Mouse (Mus musculus) ES-E14 (cell line): ENCODE results near the gene Wrap53.

ENCODE experiments used
- CHD2 ChIP-seq: IDR thresholded peaks from 2 replicates; pipeline ENCODE4 v1.6.1; 2014; ENCODE audit warnings: mild to moderate bottlenecking, low read depth, low read length, inconsistent platforms
- MAFK ChIP-seq: IDR thresholded peaks from 2 replicates; pipeline ENCODE4 v1.6.1; 2014; ENCODE audit warnings: mild to moderate bottlenecking, low read depth, low read length, inconsistent platforms; ENCODE audit not compliant: insufficient read depth

GRCm38 (mm10) chr11:69592799-69593198 is 12.7 kb upstream of the Wrap53 start:
- TF ChIP-seq CHD2 = no peak
- TF ChIP-seq MAFK = no peak
